Mouse (Mus musculus) layer of hippocampus, adult 6 months (tissue): ENCODE data around the gene Cpne9. TPM values are rescaled to one million over a fixed set of nuclear protein-coding genes. Genes with fewer than 3 reads are reported as not detected.

Experiments
- long read RNA-seq, 2 experiments: library from polyadenylated mRNA; unstranded; transcript quantifications; one replicate each; pipeline ENCODE4 v2.0.0; 2019 to 2020
- polyA plus RNA-seq: library from polyadenylated mRNA; unstranded; fragments of <200 nt; fragmentation: Nextera tagmentation; gene quantifications from 2 replicates; pipeline ENCODE4 v1.2.3, GENCODE M21; 2021

Cpne9 gene
- polyA plus RNA-seq, result 13.9 and 15.3 TPM in 2 replicates
- long read RNA-seq, experiment 1, partial matches to known transcripts, result 0 of 9 reads
- long read RNA-seq, experiment 1, other reads (novel, unspliced or antisense), result 9 of 9 reads
- long read RNA-seq, experiment 2, partial matches to known transcripts, result 1 of 57 reads
- long read RNA-seq, experiment 2, other reads (novel, unspliced or antisense), result 56 of 57 reads

GRCm38 (mm10) chr6:113282101-113282802, at the start of gene Cpne9:
Gene Cpne9, plus strand, starts transcription at chr6:113282307.

GRCm38 (mm10) chr6:113237542-113238270, 44.4 kb upstream of the Cpne9 start, which contains the start of gene Mtmr14:
Gene Mtmr14, plus strand, starts transcription at chr6:113237843.

GRCm38 (mm10) chr6:113306986-113307349, 24.9 kb downstream of the Cpne9 start, which contains the start of gene Brpf1:
Gene Brpf1, plus strand, starts transcription at chr6:113307137.

GRCm38 (mm10) chr6:113326533-113327315, 44.6 kb downstream of the Cpne9 start, which contains the start of gene Ogg1:
Gene Ogg1, plus strand, starts transcription at chr6:113326972.

GRCm38 (mm10) chr6:113343177-113344092, 61.3 kb downstream of the Cpne9 start, which contains the start of gene Camk1:
Gene Camk1, minus strand, starts transcription at chr6:113343984.

Other genes starting within 250 kb of the Cpne9 start
- 32.7 and 41.3 TPM in 2 replicates for gene Thumpd3, start 236.1 kb upstream of the Cpne9 start, polyA plus RNA-seq
- 8.2 and 8.5 TPM in 2 replicates for gene Setd5, start 204.9 kb upstream of the Cpne9 start, polyA plus RNA-seq
- 12.4 and 13.0 TPM in 2 replicates for gene Lhfpl4, start 86.9 kb upstream of the Cpne9 start, polyA plus RNA-seq
- gene Mtmr14, start 44.5 kb upstream of the Cpne9 start, polyA plus RNA-seq, result 12.2 and 14.1 TPM in 2 replicates
- gene Brpf1, start 24.8 kb downstream of the Cpne9 start, polyA plus RNA-seq, result 4.3 and 5.1 TPM in 2 replicates
- 3.2 and 3.5 TPM in 2 replicates for gene Ogg1, start 44.7 kb downstream of the Cpne9 start, polyA plus RNA-seq
- gene Camk1, start 61.7 kb downstream of the Cpne9 start, polyA plus RNA-seq, result 69.5 and 70.8 TPM in 2 replicates
- gene Tada3, start 95.6 kb downstream of the Cpne9 start, polyA plus RNA-seq, result 17.7 and 21.4 TPM in 2 replicates
- 419 and 427 TPM in 2 replicates for gene Arpc4, start 95.8 kb downstream of the Cpne9 start, polyA plus RNA-seq
- gene Ttll3, start 107.0 kb downstream of the Cpne9 start, polyA plus RNA-seq, result 3.6 and 4.0 TPM in 2 replicates
- gene Rpusd3, start 137.0 kb downstream of the Cpne9 start, polyA plus RNA-seq, result 23.8 and 27.5 TPM in 2 replicates
- 0.20 TPM in 1 of 2 replicates, not detected in the other for gene Cidec, start 153.5 kb downstream of the Cpne9 start, polyA plus RNA-seq
- gene Jagn1, start 160.3 kb downstream of the Cpne9 start, polyA plus RNA-seq, result 85.2 and 90.9 TPM in 2 replicates
- 0.20 and 2.7 TPM in 2 replicates for gene Il17re, start 176.2 kb downstream of the Cpne9 start, polyA plus RNA-seq
- gene Il17rc, start 189.1 kb downstream of the Cpne9 start, polyA plus RNA-seq, result 5.7 and 5.8 TPM in 2 replicates
- 79.6 and 80.0 TPM in 2 replicates for gene Creld1, start 201.0 kb downstream of the Cpne9 start, polyA plus RNA-seq
- gene Prrt3, start 219.6 kb downstream of the Cpne9 start, polyA plus RNA-seq, result 20.0 and 25.5 TPM in 2 replicates
- gene Emc3, start 249.3 kb downstream of the Cpne9 start, polyA plus RNA-seq, result 95.3 and 96.8 TPM in 2 replicates
- 1.3 and 1.9 TPM in 2 replicates for gene Fancd2, start 249.4 kb downstream of the Cpne9 start, polyA plus RNA-seq